Mouse (Mus musculus): ENCODE measurements at regions not wholly inside any gene's neighbourhood (a gene's known extent, or its start where the extent isn't known, plus 50 kb on each side); places are given as distances from the start of the nearest gene placed in this dataset.

- DNase-seq (ENCODE audit: low spot score), result no peak
These were observed 143.8 kb upstream of the Mdm1 start for GRCm38 (mm10) chr10:117997796-117998195.

GRCm38 (mm10) chr10:118000591-118000990 lies 141.0 kb upstream of the Mdm1 start:
- no peak for DNase-seq (ENCODE audit: low spot score)

GRCm38 (mm10) chr10:118001501-118001900 lies 140.1 kb upstream of the Mdm1 start:
- no peak for DNase-seq (ENCODE audit: low spot score)

- DNase-seq (ENCODE audit: low spot score), result no peak
These were observed 139.6 kb upstream of the Mdm1 start for GRCm38 (mm10) chr10:118001971-118002370.

GRCm38 (mm10) chr10:118002559-118002958 lies 139.1 kb upstream of the Mdm1 start:
- DNase-seq (ENCODE audit: low spot score), result no peak

- no peak for DNase-seq (ENCODE audit: low spot score)
These were observed 138.4 kb upstream of the Mdm1 start for GRCm38 (mm10) chr10:118003179-118003578.

GRCm38 (mm10) chr10:118003739-118004361 lies 137.8 kb upstream of the Mdm1 start:
- DNase-seq (ENCODE audit: low spot score), result no peak

- no peak for DNase-seq (ENCODE audit: low spot score)
These were observed 137.2 kb upstream of the Mdm1 start for GRCm38 (mm10) chr10:118004362-118004958.

GRCm38 (mm10) chr10:118006827-118007550 lies 134.6 kb upstream of the Mdm1 start:
- DNase-seq (ENCODE audit: low spot score), result no peak

- DNase-seq (ENCODE audit: low spot score), result no peak
These were observed 133.8 kb upstream of the Mdm1 start for GRCm38 (mm10) chr10:118007846-118008245.

GRCm38 (mm10) chr10:118011687-118012567 lies 129.7 kb upstream of the Mdm1 start:
- DNase-seq (ENCODE audit: low spot score), result no peak

- DNase-seq (ENCODE audit: low spot score), result no peak
These were observed 112.8 kb upstream of the Mdm1 start for GRCm38 (mm10) chr10:118028831-118029230.

GRCm38 (mm10) chr10:118034401-118034800 lies 107.2 kb upstream of the Mdm1 start:
- DNase-seq (ENCODE audit: low spot score), result no peak

- DNase-seq (ENCODE audit: low spot score), result no peak
These were observed 106.6 kb upstream of the Mdm1 start for GRCm38 (mm10) chr10:118035035-118035434.

- DNase-seq (ENCODE audit: low spot score), result no peak
These were observed 103.1 kb upstream of the Mdm1 start for GRCm38 (mm10) chr10:118038465-118038864.

- DNase-seq (ENCODE audit: low spot score), result no peak
These were observed 102.6 kb upstream of the Mdm1 start for GRCm38 (mm10) chr10:118039056-118039455.

- no peak for DNase-seq (ENCODE audit: low spot score)
These were observed 100.5 kb upstream of the Mdm1 start for GRCm38 (mm10) chr10:118041068-118041467.

- DNase-seq (ENCODE audit: low spot score), result no peak
These were observed 97.8 kb upstream of the Mdm1 start for GRCm38 (mm10) chr10:118043761-118044160.

GRCm38 (mm10) chr10:118044840-118045239 lies 96.8 kb upstream of the Mdm1 start:
- DNase-seq (ENCODE audit: low spot score), result no peak

- no peak for DNase-seq (ENCODE audit: low spot score)
These were observed 96.2 kb upstream of the Mdm1 start for GRCm38 (mm10) chr10:118045427-118045826.

- no peak for DNase-seq (ENCODE audit: low spot score)
These were observed 95.3 kb upstream of the Mdm1 start for GRCm38 (mm10) chr10:118046328-118046727.

GRCm38 (mm10) chr10:118046831-118047230 lies 94.8 kb upstream of the Mdm1 start:
- no peak for DNase-seq (ENCODE audit: low spot score)
